Mouse (Mus musculus) lung, adult 2 months (tissue): Measurements from ENCODE around the gene Arl16.

Experiments used
- CTCF ChIP-seq: fragments of 200-500 bp; IDR thresholded peaks from 2 replicates; pipeline ENCODE4 v1.5.1; 2011; ENCODE audit warnings: mild to moderate bottlenecking, low read length, control low read depth; ENCODE audit not compliant: insufficient read depth
- POLR2A ChIP-seq: fragments of 200-500 bp; IDR thresholded peaks from 2 replicates; pipeline ENCODE4 v1.6.1; 2011; ENCODE audit warnings: low read depth, mild to moderate bottlenecking, control low read depth, low read length, borderline replicate concordance; ENCODE audit errors: extremely low read depth

GRCm38 (mm10) chr11:120418592-120418991, 48.8 kb downstream of the Arl16 start:
- TF ChIP-seq POLR2A (no peak), CTCF (no peak)
